Mouse (Mus musculus): ENCODE data around the gene Sgcd.

- TF ChIP-seq CTCF (IDR thresholded peaks at IDR 0.05) (no peak), EP300 (IDR thresholded peaks at IDR 0.05) (no peak)
Measured at GRCm38 (mm10) chr11:47885310-47885709, 103.5 kb downstream of the Sgcd start.

All from lung, postnatal 0 days (tissue).